Mouse (Mus musculus): ENCODE results near the gene Fbxw11.
"Not testable (repeated sequence)": the region's sequence is repeated elsewhere in the genome, so short reads cannot be mapped to it uniquely, and the experiment has no call there.

Gene Fbxw11

DNA sequence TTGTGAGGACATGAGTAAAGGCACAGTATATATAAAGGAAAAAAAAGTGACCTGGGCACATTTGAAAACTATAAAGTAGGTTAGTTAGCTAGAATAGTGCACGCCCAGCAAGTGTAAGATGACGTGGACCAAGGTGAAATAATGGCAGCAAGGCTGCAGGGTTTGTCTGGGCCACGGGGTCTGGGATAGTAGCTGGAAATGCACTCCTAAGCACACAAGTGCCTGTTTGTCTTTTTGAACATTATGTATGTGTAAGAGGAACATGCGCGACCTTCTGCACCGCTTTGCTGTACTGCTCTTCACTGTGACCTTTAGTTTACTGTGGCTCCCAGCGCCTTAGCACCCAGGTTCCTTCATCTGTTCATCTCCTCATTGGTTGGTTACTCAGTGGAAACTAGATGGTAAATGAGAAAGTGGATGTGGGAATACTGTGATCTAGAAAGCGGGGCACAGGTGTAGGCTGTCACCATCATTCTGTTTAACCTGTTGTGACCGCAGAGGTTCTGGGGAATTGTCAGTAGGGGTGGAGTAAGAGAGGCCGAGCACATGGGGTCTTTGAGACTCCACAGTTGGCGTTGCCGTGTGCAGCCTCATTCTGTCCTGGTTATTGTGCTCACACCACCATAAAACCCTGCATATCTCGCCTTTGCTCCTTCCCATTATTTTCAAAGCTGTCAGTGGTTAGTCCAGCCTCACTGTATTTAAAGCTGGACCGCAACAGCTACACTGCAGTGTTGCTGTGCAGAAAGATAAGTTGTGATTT lies 66.4 kb downstream of the Fbxw11 start:
- no peak for DNase-seq (ENCODE audit: low read depth, low spot score)

- DNase-seq (ENCODE audit: low read depth, low spot score), result peak; percentile 62
Measured at GRCm38 (mm10) chr11:32709563-32709962, 67.0 kb downstream of the Fbxw11 start.

DNA sequence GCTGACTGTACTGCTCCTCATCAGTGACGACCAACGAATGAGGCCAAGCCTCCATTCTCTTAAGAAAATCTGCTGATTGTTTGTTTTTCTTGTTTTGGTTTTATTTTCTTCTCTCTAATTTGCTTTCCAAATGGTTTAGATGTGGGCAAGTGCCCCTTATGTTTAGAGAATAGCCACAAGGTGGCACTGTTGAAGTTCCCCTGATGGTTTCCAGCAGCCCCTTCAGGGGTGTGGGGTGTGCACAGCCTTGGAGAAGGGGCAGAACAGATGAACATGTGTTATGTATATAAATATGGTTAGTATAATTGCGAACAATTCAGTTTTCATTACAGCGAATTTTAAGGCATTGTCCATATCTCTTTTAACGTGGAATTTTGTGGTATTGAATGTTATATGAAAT lies 71.7 kb downstream of the Fbxw11 start:
- DNase-seq (ENCODE audit: low read depth, low spot score), result peak; percentile 51

- no peak for DNase-seq (ENCODE audit: low read depth, low spot score)
Measured at GRCm38 (mm10) chr11:32714896-32715295, 72.4 kb downstream of the Fbxw11 start.

DNA sequence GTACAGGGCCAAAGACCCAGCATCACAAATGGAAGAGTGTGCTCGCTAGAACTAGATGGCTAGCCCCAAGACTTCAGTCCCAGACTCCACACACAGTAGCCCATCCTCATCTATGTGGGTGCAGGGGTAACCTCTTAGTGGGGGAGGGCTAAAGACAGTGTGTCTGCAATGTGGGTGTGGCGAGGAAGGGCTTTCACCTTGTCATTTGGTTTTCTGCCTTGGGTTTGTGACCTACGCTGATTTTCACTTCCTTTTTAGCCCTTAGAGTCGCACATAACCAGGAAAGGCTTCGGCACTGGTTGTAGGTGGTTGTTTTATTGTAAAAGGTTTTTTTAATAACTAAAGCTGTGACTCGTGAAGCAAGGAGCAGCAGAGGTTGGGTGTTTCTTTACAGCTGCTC lies 73.0 kb downstream of the Fbxw11 start:
- DNase-seq (ENCODE audit: low read depth, low spot score), result no peak

DNA sequence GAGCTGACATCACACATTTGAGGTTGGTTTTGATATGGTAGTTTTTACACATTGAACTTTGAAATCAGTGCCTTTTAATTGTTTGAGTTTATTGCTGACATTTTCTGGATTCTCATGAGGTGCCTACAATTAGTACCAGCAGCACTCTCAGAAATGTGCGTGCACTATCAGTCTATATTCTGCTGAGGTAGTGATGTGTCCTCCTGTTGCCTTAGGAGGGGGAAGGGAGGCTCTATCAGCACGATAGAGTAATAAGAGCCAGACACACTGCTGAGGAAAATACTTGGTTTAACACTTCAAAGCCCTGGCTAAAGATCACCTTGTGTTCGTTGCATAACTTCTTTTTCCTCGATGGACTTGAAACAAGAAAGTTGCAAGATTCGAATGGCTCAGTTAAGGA lies 73.4 kb downstream of the Fbxw11 start:
- DNase-seq (ENCODE audit: low read depth, low spot score), result no peak

- no peak for DNase-seq (ENCODE audit: low read depth, low spot score)
Measured at GRCm38 (mm10) chr11:32716876-32717275, 74.4 kb downstream of the Fbxw11 start.

DNA sequence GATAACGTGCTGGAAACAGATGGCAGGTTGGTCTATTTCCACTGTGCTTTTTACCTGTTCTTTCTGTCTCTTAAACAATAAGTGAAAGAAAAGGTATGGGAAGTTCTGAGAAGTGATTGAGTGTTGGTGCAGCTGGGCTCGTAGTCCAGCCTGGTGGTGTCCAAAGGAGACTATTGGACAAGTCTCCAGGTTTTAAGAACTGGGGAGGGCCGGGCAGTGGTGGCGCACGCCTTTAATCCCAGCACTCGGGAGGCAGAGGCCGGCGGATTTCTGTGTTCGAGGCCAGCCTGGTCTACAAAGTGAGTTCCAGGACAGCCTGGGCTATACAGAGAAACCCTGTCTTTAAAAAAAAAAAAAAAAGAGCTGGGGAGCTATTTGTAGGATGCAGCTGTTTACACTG lies 75.2 kb downstream of the Fbxw11 start:
- DNase-seq (ENCODE audit: low read depth, low spot score), result not testable (repeated sequence)

- peak; percentile 31 for DNase-seq (ENCODE audit: low read depth, low spot score)
Measured at GRCm38 (mm10) chr11:32718371-32718770, 75.8 kb downstream of the Fbxw11 start.

DNA sequence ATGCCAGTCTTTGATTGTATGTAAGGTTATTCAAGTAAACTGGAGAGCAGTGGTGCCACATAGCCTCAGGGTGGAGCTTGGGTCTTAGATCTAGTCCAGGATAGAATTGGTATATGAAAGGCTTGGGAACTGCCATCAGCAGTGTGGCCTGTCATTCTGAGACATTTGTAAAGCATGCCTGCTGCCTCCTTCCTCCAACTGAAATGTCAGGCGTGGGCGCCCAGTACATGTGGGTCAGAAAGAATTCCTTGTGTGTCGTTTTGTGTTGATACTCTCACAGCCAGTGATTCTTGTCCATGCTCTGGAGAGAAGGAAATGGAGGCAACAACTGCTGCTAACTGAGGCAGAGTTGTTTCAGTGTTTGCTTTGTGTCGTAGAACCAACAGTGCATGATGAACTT lies 76.5 kb downstream of the Fbxw11 start:
- DNase-seq (ENCODE audit: low read depth, low spot score), result no peak

- no peak for DNase-seq (ENCODE audit: low read depth, low spot score)
Measured at GRCm38 (mm10) chr11:32722653-32723052, 80.1 kb downstream of the Fbxw11 start.

DNA sequence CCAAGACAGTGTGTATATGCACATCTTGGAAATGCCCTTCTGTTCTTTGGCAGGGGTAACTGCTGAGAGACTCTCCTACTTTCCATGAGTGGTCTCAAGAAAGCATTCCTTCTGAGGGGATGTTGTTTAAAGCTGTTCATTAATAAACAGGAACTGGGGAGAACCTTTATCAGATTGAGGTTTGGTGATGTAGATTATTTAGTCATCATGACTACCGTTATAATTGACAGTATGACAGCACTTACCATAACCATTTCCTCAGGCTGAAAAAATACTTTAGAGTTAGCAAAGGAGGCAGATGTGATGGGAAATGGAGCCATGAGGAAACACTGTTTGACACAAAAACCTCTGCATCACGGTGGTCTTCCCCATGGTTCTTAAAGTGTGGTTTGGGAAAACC lies 80.8 kb downstream of the Fbxw11 start:
- DNase-seq (ENCODE audit: low read depth, low spot score), result no peak

DNA sequence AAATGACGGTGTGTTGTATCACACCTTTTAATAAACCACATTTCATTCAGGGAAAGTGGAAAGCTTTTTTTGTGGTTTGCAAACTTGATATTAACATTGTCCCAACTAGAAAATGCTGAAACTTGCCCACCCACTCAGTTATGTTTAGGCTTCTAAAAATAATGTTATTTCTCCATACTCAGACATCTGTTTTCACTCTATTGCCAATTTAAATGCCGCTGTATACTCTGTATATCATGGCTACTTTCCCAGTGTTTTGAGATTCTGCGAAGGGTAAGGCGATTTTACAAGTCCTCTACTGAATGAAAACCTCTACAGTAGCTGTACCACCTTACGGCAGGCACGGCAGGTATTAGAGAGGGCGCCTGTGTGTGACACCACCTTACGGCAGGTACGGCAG lies 82.6 kb downstream of the Fbxw11 start:
- DNase-seq (ENCODE audit: low read depth, low spot score), result no peak

- no peak for DNase-seq (ENCODE audit: low read depth, low spot score)
Measured at GRCm38 (mm10) chr11:32732467-32732866, 89.9 kb downstream of the Fbxw11 start.

DNA sequence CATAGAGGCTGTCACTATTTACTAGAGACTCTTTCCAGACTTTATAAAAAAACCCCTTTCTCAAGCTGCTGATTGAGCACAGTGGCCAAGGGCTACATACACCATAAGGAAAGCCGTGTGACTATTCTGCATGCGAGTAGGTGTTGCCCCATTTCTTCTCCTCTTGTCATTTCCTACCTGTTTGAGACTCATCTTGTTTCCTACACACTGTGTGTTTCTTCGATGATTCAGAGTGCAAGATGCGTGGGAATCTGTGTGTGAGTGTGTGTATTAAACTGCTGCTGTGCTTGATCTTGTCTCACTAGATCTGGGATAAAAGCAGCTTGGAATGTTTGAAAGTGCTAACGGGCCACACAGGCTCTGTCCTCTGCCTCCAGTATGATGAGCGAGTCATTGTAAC lies 90.7 kb downstream of the Fbxw11 start:
- no peak for DNase-seq (ENCODE audit: low read depth, low spot score)

- no peak for DNase-seq (ENCODE audit: low read depth, low spot score)
Measured at GRCm38 (mm10) chr11:32736371-32736770, 93.8 kb downstream of the Fbxw11 start.

DNA sequence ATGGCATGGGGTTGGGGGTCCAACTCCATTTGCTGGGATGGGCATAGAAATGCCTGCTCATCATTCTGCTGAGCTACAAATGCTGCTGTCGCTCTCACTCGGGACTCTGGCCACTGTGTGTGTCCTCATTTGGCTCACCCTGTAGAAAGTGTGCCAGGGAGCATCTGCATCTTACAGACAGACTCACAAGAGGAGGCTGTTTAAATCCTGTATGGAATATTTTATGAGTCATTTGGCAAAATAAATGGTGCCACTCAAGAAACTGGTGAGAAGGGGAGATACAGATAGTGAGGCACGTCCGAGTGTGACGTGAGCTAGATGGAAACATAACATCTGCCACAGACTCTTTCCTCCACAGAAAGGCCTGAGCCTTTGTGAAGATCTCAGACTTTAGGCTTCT lies 95.2 kb downstream of the Fbxw11 start:
- DNase-seq (ENCODE audit: low read depth, low spot score), result no peak

DNA sequence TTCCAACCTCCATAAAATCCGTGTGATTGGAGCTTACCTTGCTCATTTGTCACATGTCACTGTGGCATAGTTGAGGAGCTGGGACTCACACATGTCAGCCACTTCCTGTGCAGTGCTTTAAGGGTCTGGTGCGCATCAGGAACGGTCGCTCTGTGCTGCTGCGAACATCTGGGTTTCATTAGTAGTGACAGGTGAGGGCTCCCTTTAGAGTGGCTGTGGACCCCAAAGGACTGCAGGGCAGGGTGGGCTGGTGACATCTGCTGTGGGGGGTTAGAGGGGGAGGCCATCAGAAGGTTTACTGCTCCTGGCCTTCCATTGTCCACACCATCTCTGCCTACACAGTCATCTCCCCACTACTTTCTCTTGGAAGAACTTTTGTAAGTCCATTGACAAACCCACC lies 101.4 kb downstream of the Fbxw11 start:
- DNase-seq (ENCODE audit: low read depth, low spot score), result peak; percentile 44

GRCm38 (mm10) chr11:32744463-32744862 lies 101.9 kb downstream of the Fbxw11 start:
- DNase-seq (ENCODE audit: low read depth, low spot score), result no peak

GRCm38 (mm10) chr11:32745466-32745865 lies 102.9 kb downstream of the Fbxw11 start:
- DNase-seq (ENCODE audit: low read depth, low spot score), result no peak

DNA sequence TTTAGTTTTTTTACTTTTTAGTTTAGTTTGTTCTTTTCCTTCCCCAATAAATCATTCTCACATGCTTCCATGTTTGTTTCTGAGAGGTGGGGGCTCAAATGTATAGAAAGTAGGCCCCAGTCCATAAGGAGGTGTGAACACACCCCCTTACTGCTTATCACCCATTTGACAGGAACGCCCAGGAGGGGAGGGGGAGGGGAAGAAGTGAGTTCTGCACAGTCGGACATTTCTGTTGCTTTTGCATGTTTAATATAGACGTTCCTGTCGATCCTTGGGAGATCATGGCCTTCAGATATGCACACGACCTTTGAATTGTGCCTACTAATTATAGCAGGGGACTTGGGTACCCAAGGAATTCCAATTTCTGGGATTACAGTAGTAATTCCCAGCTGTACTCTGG lies 103.5 kb downstream of the Fbxw11 start:
- no peak for DNase-seq (ENCODE audit: low read depth, low spot score)

- no peak for DNase-seq (ENCODE audit: low read depth, low spot score)
Measured at GRCm38 (mm10) chr11:32746475-32746874, 104.0 kb downstream of the Fbxw11 start.

DNA sequence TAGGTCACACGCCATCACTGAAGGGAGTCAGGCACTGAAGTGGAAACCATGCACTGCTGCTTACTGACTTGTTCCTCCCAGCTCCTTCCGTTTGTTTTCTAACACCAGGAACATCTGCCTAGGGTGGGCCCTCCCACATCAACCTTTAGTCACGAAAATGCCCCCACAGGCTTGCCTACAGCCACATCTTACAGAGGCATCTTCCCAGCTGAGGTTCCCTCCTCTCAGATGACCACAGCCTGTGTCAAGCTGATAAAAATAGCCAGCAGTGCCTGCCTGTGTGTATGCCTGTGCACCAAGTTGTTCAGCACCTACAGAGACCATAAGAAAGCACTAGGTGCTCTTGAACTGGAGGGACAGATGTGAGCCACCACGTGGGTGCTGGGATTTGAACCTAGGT lies 106.3 kb downstream of the Fbxw11 start:
- DNase-seq (ENCODE audit: low read depth, low spot score), result no peak

All from forelimb bud, embryonic 11.5 days (tissue).